Mouse (Mus musculus): ENCODE measurements around the gene Tbpl1. TPM values are rescaled to one million over a fixed set of nuclear protein-coding genes. Genes with fewer than 3 reads are reported as not detected.
A peak's percentile ranks its signal among the peaks of the same experiment; 100 is the strongest.

Gene Tbpl1
- polyA plus RNA-seq, 1 experiment from 2014 or later: 71.3 TPM

DNA sequence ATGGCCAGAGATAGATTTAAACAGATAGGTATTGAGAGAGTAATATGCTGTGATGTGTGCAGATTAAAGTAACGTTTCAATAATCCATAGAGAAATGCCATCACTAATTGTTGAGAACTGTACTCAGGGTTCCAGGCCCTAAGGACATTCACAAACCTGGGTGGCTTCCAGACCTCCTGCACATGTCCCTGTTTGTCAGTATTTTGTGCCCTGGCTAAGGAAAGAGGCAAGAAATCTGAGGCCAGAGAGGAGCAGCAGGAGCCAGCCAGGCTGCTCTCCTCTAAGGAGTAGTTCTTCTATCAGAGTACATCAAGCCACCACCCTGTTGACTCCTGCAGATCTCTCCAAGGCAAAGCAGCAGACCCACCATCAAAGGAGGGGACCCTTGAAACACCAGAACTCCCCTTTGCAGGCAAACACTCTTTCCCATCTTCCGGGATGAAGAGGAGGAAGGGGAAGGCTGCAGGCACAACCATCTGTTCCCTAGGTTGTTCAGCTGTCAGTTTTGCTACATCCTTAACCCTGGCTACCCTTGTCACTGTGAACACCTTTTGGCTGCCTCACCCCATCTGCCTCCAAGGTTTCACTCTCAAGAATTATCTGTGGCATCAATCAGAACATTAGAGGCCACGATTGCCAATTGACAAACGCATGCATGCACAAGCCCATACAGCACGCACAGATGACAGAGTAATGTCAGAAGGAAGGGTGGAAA, 71.3 kb downstream of the Tbpl1 start:
- no peaks in the 10 kb centered on the region for H3K36me3 ChIP-seq (ENCODE audit: control insufficient read depth, insufficient read depth, low read length)
- H3K9ac ChIP-seq (ENCODE audit: low read depth, low read length): no peak overlapping the region
- no peaks in the 10 kb centered on the region for H3K9me3 ChIP-seq (ENCODE audit: control insufficient read depth, low read length)
- no peak for ATAC-seq
- peaks cover 10% of the 10 kb centered on the region for H3K4me1 ChIP-seq (ENCODE audit: control insufficient read depth, insufficient read depth, low read depth, low read length)
- no peak overlapping the region for H3K4me2 ChIP-seq (ENCODE audit: low read length)
- no peak overlapping the region for H3K27ac ChIP-seq (ENCODE audit: low read depth, low read length)
- H3K27me3 ChIP-seq (replicated peaks; ENCODE audit: control insufficient read depth, insufficient read depth, low read length): no peaks in the 10 kb centered on the region
- WGBS: 86% methylated on average over 5 of the region's 5 CpGs
- H3K4me3 ChIP-seq (ENCODE audit: low read length): no peak overlapping the region

DNA sequence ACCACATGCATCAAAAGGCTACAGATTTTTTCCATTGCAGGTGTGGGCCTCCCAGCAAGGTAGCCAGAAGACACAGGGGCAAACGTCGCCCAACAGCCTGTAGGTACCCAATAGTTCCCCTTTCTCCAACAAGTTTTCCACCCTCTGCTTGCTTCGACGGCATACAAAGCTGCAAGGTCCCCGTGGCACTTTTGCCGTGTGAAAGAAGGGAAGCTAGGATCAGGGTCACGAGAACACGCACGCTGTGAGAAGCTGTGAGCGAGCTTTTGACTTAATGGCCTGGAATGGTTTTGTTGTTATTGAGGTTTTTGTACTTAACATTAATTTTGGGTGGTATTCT, 72.4 kb downstream of the Tbpl1 start:
- Histone ChIP-seq H3K9me3 (ENCODE audit: control insufficient read depth, low read length) (no peaks in the 10 kb centered on the region), H3K4me2 (ENCODE audit: low read length) (no peak overlapping the region), H3K27ac (ENCODE audit: low read depth, low read length) (peak overlapping the region; percentile 0; the same call in 1 of the 2 replicates), H3K9ac (ENCODE audit: low read depth, low read length) (no peak overlapping the region), H3K4me3 (ENCODE audit: low read length) (no peak overlapping the region), H3K27me3 (replicated peaks; ENCODE audit: control insufficient read depth, insufficient read depth, low read length) (no peaks in the 10 kb centered on the region), H3K4me1 (ENCODE audit: control insufficient read depth, insufficient read depth, low read depth, low read length) (peaks cover 10% of the 10 kb centered on the region), H3K36me3 (ENCODE audit: control insufficient read depth, insufficient read depth, low read length) (no peaks in the 10 kb centered on the region)
- ATAC-seq: no peak
- WGBS: 66% methylated on average over 10 of the region's 10 CpGs

DNA sequence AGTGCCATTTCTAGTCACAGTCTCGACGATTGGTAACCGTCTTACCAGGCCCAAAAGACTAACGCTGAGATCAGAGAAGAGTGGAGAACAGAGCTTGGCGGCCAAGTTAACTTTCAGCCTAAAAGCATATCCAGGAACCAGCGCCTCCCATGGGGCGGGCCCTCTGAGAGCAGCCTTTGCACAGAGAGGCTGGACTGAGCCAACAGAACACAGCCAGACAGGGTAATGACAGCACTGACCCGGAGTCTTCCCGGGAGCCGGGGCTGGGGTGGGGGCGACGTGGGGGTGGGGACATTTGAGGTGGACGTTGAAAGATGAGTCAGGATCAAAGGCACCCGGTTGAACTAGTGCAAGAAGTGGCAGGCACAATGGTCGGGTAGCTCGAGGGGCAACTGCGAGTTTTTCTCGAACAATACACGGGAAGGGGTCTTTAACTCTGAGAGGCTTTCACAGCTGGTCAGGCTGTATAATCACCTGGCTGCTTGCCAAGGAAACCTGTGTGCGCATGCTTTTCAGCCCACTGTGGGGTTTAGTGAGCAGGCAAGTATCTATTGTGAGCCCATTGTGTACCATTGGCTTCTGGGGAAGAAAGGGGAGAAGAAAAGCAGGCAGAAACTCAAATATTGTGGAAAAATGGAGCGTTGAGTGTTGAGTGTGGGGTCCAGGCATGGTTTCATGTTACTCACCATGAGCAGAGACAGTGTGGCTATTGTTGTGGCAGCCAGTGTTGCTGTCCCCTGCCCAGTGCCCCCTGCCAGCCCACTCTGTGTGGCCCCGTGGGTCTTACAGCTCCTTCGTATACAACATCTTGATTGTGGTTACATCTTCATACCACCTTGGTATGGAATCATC, 73.0 kb downstream of the Tbpl1 start:
- peak overlapping the region; percentile 41 for H3K4me2 ChIP-seq (ENCODE audit: low read length)
- peak overlapping the region; percentile 0; the same call in 1 of the 2 replicates for H3K27ac ChIP-seq (ENCODE audit: low read depth, low read length)
- H3K9me3 ChIP-seq (ENCODE audit: control insufficient read depth, low read length): no peaks in the 10 kb centered on the region
- H3K4me3 ChIP-seq (ENCODE audit: low read length): no peak overlapping the region; the same call in 1 of the 2 replicates
- peak; percentile 92 for ATAC-seq
- no peaks in the 10 kb centered on the region for H3K27me3 ChIP-seq (replicated peaks; ENCODE audit: control insufficient read depth, insufficient read depth, low read length)
- no peaks in the 10 kb centered on the region for H3K36me3 ChIP-seq (ENCODE audit: control insufficient read depth, insufficient read depth, low read length)
- no peak overlapping the region for H3K9ac ChIP-seq (ENCODE audit: low read depth, low read length)
- WGBS: 19% methylated on average over 23 of the region's 23 CpGs
- H3K4me1 ChIP-seq (ENCODE audit: control insufficient read depth, insufficient read depth, low read depth, low read length): peaks cover 10% of the 10 kb centered on the region

Small RNAs within 50 kb of the gene (microRNA-seq; reads per million reads assigned to microRNA genes)
- not detected for gene Mir7663

Other genes starting within 250 kb of the Tbpl1 start
- gene Slc2a12, start 86.9 kb downstream of the Tbpl1 start, polyA plus RNA-seq (2015; fragmentation: Nextera tagmentation; extraction: Ambion mirVana): 7.2 and 7.6 TPM in 2 replicates
- 1.5 and 1.9 TPM in 2 replicates for gene Tcf21, start 88.2 kb upstream of the Tbpl1 start, polyA plus RNA-seq (2015; fragmentation: Nextera tagmentation; extraction: Ambion mirVana)

Data from hindbrain, embryonic 16.5 days (tissue).